Mouse (Mus musculus): ENCODE data around the gene Olfr1241. TPM values are rescaled to one million over a fixed set of nuclear protein-coding genes. Genes with fewer than 3 reads are reported as not detected.

Gene Olfr1241
- total RNA-seq (2018; cell fraction: chromatin; rRNA removed) = not detected
- total RNA-seq (2018; cell fraction: cytosol; rRNA removed) = not detected
- total RNA-seq (2018; cell fraction: nucleus; rRNA removed) = not detected
- not detected in 3 replicates for polyA plus RNA-seq (2018)

DNA sequence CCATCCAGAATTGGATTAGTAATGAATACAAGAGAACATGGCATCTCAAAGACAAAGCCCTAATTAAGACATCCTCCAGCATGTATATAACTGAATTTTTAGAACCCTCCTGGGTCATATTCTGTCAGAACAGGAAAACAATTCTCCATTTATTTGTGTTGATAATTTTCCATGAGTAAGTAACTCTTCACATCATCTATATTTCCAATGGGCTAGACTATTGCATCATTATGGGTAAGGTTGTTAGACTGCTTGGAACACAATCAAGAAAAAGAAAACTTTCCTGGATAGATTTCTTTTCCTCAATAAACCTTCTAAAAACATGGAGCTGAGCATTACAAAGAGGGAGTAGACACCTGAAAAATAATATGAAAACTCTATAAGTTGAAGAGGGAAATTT lies at the start of gene Olfr1241:
Gene Olfr1241 (minus strand): TSS at position 101 of the 400 bp plus-strand sequence.
- H3K79me2 ChIP-seq (ENCODE audit: inconsistent target) = no peaks in the 10 kb centered on the region
- no peaks in the 10 kb centered on the region for H3K36me3 ChIP-seq (ENCODE audit: inconsistent target)
- H3K4me3 ChIP-seq (ENCODE audit: inconsistent target) = no peak within 1 kb of the TSS
- H3K27ac ChIP-seq = no peak within 1 kb of the TSS

GRCm38 (mm10) chr2:89531387-89531786 lies 44.5 kb upstream of the Olfr1241 start, which contains the start of gene Olfr1243:
Olfr1243 (minus strand) TSS chr2:89531487.
- H3K4me3 ChIP-seq (ENCODE audit: inconsistent target) = no peak within 1 kb of the TSS
- no peaks in the 10 kb centered on the region for H3K36me3 ChIP-seq (ENCODE audit: inconsistent target)
- no peak within 1 kb of the TSS for H3K27ac ChIP-seq
- H3K79me2 ChIP-seq (ENCODE audit: inconsistent target) = no peaks in the 10 kb centered on the region
- WGBS (ENCODE audit: missing documents) = 75% methylated on average over 1 of the region's 1 CpGs

GRCm38 (mm10) chr2:89498235-89498634 lies 11.3 kb upstream of the Olfr1241 start, which contains the start of gene Olfr1242:
Olfr1242 (minus strand) TSS chr2:89498335.
- 89% methylated on average over 1 of the region's 1 CpGs for WGBS (ENCODE audit: missing documents)
- Histone ChIP-seq H3K36me3 (ENCODE audit: inconsistent target) (no peaks in the 10 kb centered on the region), H3K4me3 (ENCODE audit: inconsistent target) (no peak within 1 kb of the TSS), H3K27ac (no peak within 1 kb of the TSS), H3K79me2 (ENCODE audit: inconsistent target) (no peaks in the 10 kb centered on the region)

GRCm38 (mm10) chr2:89442900-89443299 lies 44.0 kb downstream of the Olfr1241 start, which contains the start of gene Olfr1240:
Olfr1240 (minus strand) TSS chr2:89443000.
- Histone ChIP-seq H3K27ac (no peak within 1 kb of the TSS), H3K79me2 (ENCODE audit: inconsistent target) (no peaks in the 10 kb centered on the region), H3K36me3 (ENCODE audit: inconsistent target) (no peaks in the 10 kb centered on the region), H3K4me3 (ENCODE audit: inconsistent target) (no peak within 1 kb of the TSS)
- 63% methylated on average over 3 of the region's 3 CpGs for WGBS (ENCODE audit: missing documents)

Other genes with a start within 250 kb of the Olfr1241 start
- not detected in 3 replicates for gene Olfr1228, start 233.1 kb downstream of the Olfr1241 start, polyA plus RNA-seq (2018)
- not detected in 3 replicates for gene Olfr1229, start 199.1 kb downstream of the Olfr1241 start, polyA plus RNA-seq (2018)
- not detected in 3 replicates for gene Olfr1230, start 189.9 kb downstream of the Olfr1241 start, polyA plus RNA-seq (2018)
- not detected in 3 replicates for gene Olfr1231, start 180.1 kb downstream of the Olfr1241 start, polyA plus RNA-seq (2018)
- not detected in 3 replicates for gene Olfr1232, start 157.5 kb downstream of the Olfr1241 start, polyA plus RNA-seq (2018)
- gene Olfr1233, start 144.7 kb downstream of the Olfr1241 start, polyA plus RNA-seq (2018) = not detected in 3 replicates
- not detected in 3 replicates for gene Olfr1234, start 122.3 kb downstream of the Olfr1241 start, polyA plus RNA-seq (2018)
- gene Olfr1238, start 77.5 kb downstream of the Olfr1241 start, polyA plus RNA-seq (2018) = not detected in 3 replicates
- not detected in 3 replicates for gene Olfr1239, start 66.7 kb downstream of the Olfr1241 start, polyA plus RNA-seq (2018)
- gene Olfr1240, start 44.1 kb downstream of the Olfr1241 start, polyA plus RNA-seq (2018) = not detected in 3 replicates
- gene Olfr1242, start 11.2 kb upstream of the Olfr1241 start, polyA plus RNA-seq (2018) = not detected in 3 replicates
- gene Olfr1243, start 44.4 kb upstream of the Olfr1241 start, polyA plus RNA-seq (2018) = not detected in 3 replicates
- gene Olfr1245, start 91.3 kb upstream of the Olfr1241 start, polyA plus RNA-seq (2018) = not detected in 3 replicates
- gene Olfr1246, start 106.0 kb upstream of the Olfr1241 start, polyA plus RNA-seq (2018) = not detected in 3 replicates
- gene Olfr1247, start 127.0 kb upstream of the Olfr1241 start, polyA plus RNA-seq (2018) = not detected in 3 replicates
- not detected in 3 replicates for gene Olfr1248, start 131.1 kb upstream of the Olfr1241 start, polyA plus RNA-seq (2018)
- not detected in 3 replicates for gene Olfr1249, start 147.9 kb upstream of the Olfr1241 start, polyA plus RNA-seq (2018)
- gene Olfr1250, start 174.3 kb upstream of the Olfr1241 start, polyA plus RNA-seq (2018) = not detected in 3 replicates
- gene Olfr1251, start 184.8 kb upstream of the Olfr1241 start, polyA plus RNA-seq (2018) = not detected in 3 replicates
- gene Olfr1252, start 237.9 kb upstream of the Olfr1241 start, polyA plus RNA-seq (2018) = not detected in 3 replicates

Measured in macrophage (primary cell).